8 mouse cellular contexts compared by ENCODE assay signal in the genomic region with DNA sequence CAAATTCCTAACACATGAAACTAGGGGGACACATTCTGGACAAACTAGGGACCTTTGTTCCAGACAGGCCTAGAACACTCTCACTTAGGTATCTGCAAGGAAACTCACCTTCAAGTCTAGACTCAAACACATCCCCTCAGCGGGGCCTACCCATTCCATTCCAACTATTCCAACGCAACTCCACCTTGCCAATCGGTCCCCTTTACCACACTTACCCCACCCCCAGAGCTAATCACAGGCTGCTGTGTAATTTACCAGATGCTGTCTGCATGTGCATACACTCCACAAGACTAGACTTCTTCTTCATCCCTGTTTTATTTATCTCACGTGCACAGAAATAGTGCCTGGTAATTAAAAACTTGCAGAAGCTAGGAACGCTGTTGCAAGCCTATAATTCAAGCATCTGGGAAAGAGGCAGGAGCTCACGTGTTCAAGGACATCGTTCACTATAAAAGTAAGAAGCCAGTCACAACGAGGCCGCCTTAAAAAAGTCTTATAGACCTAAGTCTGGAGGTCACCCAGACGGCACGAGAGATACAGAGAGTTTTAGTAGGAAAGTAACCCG. TPM values are rescaled to one million over a fixed set of nuclear protein-coding genes. Genes with fewer than 3 reads are reported as not detected.
A peak's percentile ranks its signal among the peaks of the same experiment; 100 is the strongest.
DNase-seq lines count a peak whose midpoint lies in the region; ATAC-seq lines count a peak whose summit lies in the region.

No protein-coding gene starts in this region.

- peak overlapping the region; percentile 82 for H3K27ac ChIP-seq in intestine, embryonic 16.5 days (ENCODE audit: low read length)
- H3K27ac ChIP-seq in neural tube, embryonic 14.5 days (ENCODE audit: low read depth, low read length) = no peak overlapping the region

- H3K9me3 ChIP-seq in intestine, embryonic 16.5 days (ENCODE audit: control insufficient read depth, low read length) = no peaks in the 10 kb centered on the region
- no peaks in the 10 kb centered on the region for H3K9me3 ChIP-seq in neural tube, embryonic 14.5 days (ENCODE audit: control insufficient read depth, low read length)

- peak overlapping the region; percentile 73 for H3K4me2 ChIP-seq in intestine, embryonic 16.5 days (ENCODE audit: low read depth, low read length)
- peak overlapping the region; percentile 44 for H3K4me2 ChIP-seq in neural tube, embryonic 14.5 days (ENCODE audit: low read depth, low read length)

- H3K9ac ChIP-seq in intestine, embryonic 16.5 days (ENCODE audit: low read depth, low read length) = peak overlapping the region; percentile 96
- H3K9ac ChIP-seq in neural tube, embryonic 14.5 days (replicated peaks; ENCODE audit: low read depth, low read length) = peak overlapping the region; percentile 76; the same call in 1 of the 2 replicates

- WGBS in intestine, embryonic 16.5 days = 14% methylated on average over 12 of the region's 12 CpGs
- WGBS in neural tube, embryonic 14.5 days = 16% methylated on average over 12 of the region's 12 CpGs

- no peak for ATAC-seq in intestine, embryonic 16.5 days
- ATAC-seq in neural tube, embryonic 14.5 days (ENCODE audit: low read depth) = no peak

- peak; percentile 7 for DNase-seq in adrenal gland, adult 2 months
- no peak for DNase-seq in adrenal gland, adult 8-10 months
- DNase-seq in spleen, adult 12 weeks (ENCODE audit: low spot score) = peak; percentile 4
- DNase-seq in spleen, postnatal 14 days (ENCODE audit: low spot score in 2 of 2) = no peak
- DNase-seq in urinary bladder, postnatal 4 days (ENCODE audit: low spot score in 2 of 2) = no peak
- DNase-seq in testis, postnatal 10 days (ENCODE audit: low spot score) = no peak

- peak overlapping the region; percentile 86 for H3K4me3 ChIP-seq in intestine, embryonic 16.5 days (ENCODE audit: low read length)
- peak overlapping the region; percentile 61 for H3K4me3 ChIP-seq in neural tube, embryonic 14.5 days (ENCODE audit: low read depth, low read length)

- no peaks in the 10 kb centered on the region for H3K27me3 ChIP-seq in intestine, embryonic 16.5 days (replicated peaks; ENCODE audit: control insufficient read depth, insufficient read depth, low read length)
- no peaks in the 10 kb centered on the region for H3K27me3 ChIP-seq in neural tube, embryonic 14.5 days (ENCODE audit: control insufficient read depth, insufficient read depth, low read length)

- peaks cover 15% of the 10 kb centered on the region for H3K4me1 ChIP-seq in intestine, embryonic 16.5 days (ENCODE audit: control insufficient read depth, insufficient read depth, low read length)
- H3K4me1 ChIP-seq in neural tube, embryonic 14.5 days (ENCODE audit: control insufficient read depth, insufficient read depth, low read length) = peaks cover 8% of the 10 kb centered on the region

- H3K36me3 ChIP-seq in intestine, embryonic 16.5 days (ENCODE audit: control insufficient read depth, insufficient read depth, low read length) = 0 out of 2 replicates have a peak, but pooled peaks cover 3% of the 10 kb centered on the region
- H3K36me3 ChIP-seq in neural tube, embryonic 14.5 days (ENCODE audit: control insufficient read depth, insufficient read depth, low read length) = no peaks in the 10 kb centered on the region; the same call in 1 of the 2 replicates

RNA-seq across cellular contexts. Expression of a gene that starts 1.0 kb away (rescaled TPM):
- 10 to 100 TPM; 67.6 to 81.4 TPM for total RNA-seq in adrenal gland, adult 2 months (2021)
- polyA plus RNA-seq in adrenal gland, adult 2 months (2012; rRNA removed) = 8.0 and 9.2 TPM in 2 replicates
- total RNA-seq in adrenal gland, adult 8-10 months (2022) = 10 to 100 TPM; 53.1 to 61.9 (median 54.2) TPM
- 69.6 and 78.8 TPM in 2 replicates for polyA plus RNA-seq in intestine, embryonic 16.5 days (2015; fragmentation: Nextera tagmentation; extraction: Ambion mirVana)
- polyA plus RNA-seq in neural tube, embryonic 14.5 days (2014; fragmentation: Nextera tagmentation; extraction: Ambion mirVana) = 71.8 and 76.5 TPM in 2 replicates

RNA-seq across cellular contexts. Expression of a gene that starts 15.9 kb away (rescaled TPM):
- 10 to 100 TPM; 26.8 to 27.4 TPM for total RNA-seq in adrenal gland, adult 2 months (2021)
- 130 and 175 TPM in 2 replicates for polyA plus RNA-seq in adrenal gland, adult 2 months (2012; rRNA removed)
- total RNA-seq in adrenal gland, adult 8-10 months (2022) = 10 to 100 TPM in 1 of 4 experiments, 1 to 10 TPM in 1, not detected in 2; 9.1 to 17.3 TPM
- polyA plus RNA-seq in intestine, embryonic 16.5 days (2015; fragmentation: Nextera tagmentation; extraction: Ambion mirVana) = 3.8 and 12.6 TPM in 2 replicates
- polyA plus RNA-seq in neural tube, embryonic 14.5 days (2014; fragmentation: Nextera tagmentation; extraction: Ambion mirVana) = 17.9 and 26.8 TPM in 2 replicates

RNA-seq across cellular contexts. Expression of a gene that starts 38.3 kb away (rescaled TPM):
- 10 to 100 TPM; 24.6 to 44.7 TPM for total RNA-seq in adrenal gland, adult 2 months (2021)
- polyA plus RNA-seq in adrenal gland, adult 2 months (2012; rRNA removed) = 12.3 and 16.5 TPM in 2 replicates
- 10 to 100 TPM; 15.7 to 28.6 (median 22.9) TPM for total RNA-seq in adrenal gland, adult 8-10 months (2022)
- 138 and 165 TPM in 2 replicates for polyA plus RNA-seq in intestine, embryonic 16.5 days (2015; fragmentation: Nextera tagmentation; extraction: Ambion mirVana)
- polyA plus RNA-seq in neural tube, embryonic 14.5 days (2014; fragmentation: Nextera tagmentation; extraction: Ambion mirVana) = 1,170 and 1,195 TPM in 2 replicates

Comparison
In these comparisons a context has a peak if more than half of its experiments do, and no peak if none do; other contexts are left out.
1. DNase-seq: peak in adrenal gland, adult 2 months (single experiment) and spleen, adult 12 weeks (single experiment); none in adrenal gland, adult 8-10 months (single experiment), spleen, postnatal 14 days (0 of 2), urinary bladder, postnatal 4 days (0 of 2) and testis, postnatal 10 days (single experiment).